Mouse (Mus musculus) neutrophil, adult 59 days (primary cell): ENCODE data around the gene Trnp1. TPM values are rescaled to one million over a fixed set of nuclear protein-coding genes. Genes with fewer than 3 reads are reported as not detected.

Source experiments
- total RNA-seq, 2 experiments: library from RNA; stranded (reverse); gene quantifications; 1 replicate in 1 of 2; 2 replicates in 1 of 2; pipeline ENCODE4 v1.2.4; 2023

The Trnp1 gene
- not detected for total RNA-seq

DNA sequence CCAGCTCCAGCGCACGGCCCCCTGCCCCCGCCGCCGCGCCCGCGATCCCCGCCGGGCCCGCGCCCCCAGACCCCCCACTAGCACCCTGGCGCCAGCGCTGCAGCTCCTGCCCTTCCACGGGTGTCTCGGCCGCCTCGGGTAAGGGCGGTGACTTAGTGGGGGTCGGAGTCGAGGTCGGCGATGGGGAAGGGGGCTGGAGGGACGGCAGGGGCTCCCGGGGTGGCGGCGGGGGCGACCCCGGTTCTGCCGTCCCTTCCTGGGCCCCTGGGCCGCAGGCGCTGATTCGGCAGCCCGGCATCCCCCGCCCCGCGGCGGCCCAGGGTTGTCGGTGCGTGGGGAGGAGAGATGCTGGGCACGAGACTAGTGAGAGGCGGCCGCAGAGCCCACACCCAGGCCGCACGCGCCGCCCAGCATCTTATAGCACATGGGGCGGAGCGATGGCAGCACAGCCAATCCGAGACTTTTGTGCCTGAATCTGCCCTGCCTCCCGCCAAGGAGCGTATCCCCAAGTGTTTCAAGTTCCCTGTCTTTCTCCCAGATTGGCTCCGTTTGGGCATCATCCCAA is at the start of gene Trnp1:
Gene Trnp1 (minus strand): TSS at position 391 of the 565 bp plus-strand sequence.

DNA sequence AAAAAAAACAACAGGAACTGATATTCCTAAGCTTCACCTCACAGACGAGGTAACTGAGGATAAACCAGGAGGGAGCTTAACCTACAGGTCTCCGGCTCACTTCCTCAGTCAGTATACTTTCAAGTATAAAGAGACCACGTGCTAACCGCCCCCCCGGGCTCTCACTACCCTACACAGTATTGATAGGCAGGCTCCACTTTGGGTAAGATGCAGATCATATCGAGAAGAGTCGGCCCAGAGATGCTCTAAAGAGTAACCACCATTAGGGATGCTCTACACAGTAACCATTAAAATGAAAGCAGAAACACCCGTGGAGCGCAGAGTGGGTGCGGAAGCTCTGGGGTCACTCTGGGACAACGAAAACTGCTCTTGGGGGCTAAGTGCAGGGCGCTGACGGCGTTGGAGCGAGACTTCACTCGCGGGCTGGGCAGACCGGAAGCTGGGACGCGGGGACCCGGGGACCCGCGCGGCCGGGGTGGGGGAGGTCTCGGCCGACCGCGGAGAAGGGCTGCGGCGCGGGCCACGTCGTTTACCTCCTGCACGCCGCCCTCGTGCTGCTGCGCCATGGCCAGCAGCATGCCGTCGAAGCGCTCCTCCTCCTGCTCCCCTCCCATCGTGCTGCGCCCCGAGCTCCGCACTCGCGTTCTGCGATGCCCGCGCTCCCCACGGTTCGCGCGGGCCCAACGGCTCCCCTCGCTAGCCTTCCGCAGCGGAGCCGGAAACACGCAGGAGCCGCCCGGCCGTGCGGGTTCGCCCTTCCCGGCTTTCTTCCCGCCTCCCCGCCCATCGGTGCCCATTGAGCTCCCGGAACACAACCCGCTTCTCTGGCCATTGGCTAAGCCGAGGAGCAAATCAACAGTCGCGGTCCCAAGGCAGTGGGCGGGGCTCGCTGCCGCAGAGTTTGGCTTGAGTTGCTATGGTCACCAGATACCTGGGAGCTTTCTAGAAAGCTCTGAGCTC is 47.2 kb upstream of the Trnp1 start, which contains the start of gene Nudc:
Gene Nudc (minus strand): TSS at position 725 of the 960 bp plus-strand sequence.

DNA sequence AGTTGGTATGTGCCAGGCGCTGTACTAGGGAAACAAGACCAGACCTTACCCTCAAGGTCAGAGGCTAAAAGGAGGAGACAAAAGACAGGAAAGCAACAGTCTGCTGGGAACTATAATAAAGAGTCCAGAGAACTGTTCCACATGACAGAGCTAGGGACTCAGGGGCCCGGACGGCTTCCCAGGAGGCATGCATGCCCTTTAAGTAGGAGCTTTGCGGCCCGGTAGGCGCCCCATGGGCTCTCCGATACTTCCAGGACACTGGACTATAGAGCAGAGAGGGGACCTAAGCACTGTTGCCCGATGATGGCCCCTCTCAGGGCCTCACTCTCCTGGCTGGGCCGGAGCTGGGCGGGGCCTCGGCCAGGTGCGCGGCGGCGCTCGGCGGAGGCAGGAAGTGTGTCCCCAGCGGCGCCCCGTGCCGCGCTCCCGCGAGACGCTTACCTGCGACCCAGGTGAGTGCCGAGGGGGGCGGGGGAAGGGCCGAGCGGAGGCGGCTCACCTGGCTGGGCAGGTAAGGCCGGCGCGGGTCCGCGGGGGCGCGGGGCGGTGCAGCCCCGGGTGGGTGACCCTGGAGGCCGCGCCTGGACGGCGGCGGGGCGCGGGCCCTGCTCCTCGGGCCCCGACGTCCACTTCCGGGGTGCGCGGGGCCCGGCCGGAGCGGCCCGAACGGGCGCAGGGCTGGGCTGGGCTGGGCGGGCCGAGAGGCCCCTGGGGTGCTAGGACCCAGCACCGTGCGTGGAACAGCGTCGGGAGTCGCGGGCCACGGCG is 20.4 kb upstream of the Trnp1 start, which contains the start of gene Kdf1:
Gene Kdf1 (plus strand): TSS at position 363 of the 768 bp plus-strand sequence.

DNA sequence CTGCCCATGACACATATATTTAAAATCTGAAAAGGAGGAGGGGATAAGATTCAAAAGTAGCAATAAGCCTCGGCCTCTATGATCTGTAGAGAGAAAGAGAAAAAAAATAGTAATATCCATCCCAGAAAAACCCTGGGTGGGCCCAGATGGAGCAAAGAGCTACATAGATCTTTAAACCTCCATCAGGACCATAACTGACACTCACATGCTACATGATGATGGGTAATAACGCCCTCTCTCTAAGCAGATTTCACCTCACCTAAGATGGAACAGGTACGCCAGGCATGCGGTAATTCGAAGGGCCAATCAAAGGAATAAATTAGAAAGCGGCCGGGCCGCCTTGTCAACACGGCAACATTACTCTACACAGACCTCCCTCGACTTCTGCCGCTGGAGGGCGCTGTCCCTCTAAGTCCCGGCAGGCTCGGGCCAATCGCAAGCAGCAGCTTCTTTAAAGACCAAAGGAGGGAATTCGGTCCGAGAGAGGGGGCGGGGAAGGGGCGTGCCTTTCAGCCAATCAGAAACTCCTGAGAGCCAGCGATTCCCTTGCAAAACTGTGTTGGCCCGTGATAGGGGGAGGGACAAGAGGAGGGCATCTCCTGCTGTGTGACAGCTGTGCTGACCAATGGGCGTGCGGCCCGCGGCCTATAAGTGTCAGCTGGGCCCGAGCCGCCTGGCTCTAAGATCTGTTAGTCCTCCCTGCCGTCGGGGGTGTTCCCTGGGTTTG is 18.7 kb downstream of the Trnp1 start, which contains the start of gene Tent5b:
Gene Tent5b (plus strand): TSS at position 675 of the 727 bp plus-strand sequence.

Other genes with a start within 250 kb of the Trnp1 start
- 10 to 100 TPM; 30.6 to 44.3 TPM for gene Sytl1, start 235.4 kb downstream of the Trnp1 start, total RNA-seq
- 10 to 100 TPM; 36.4 to 36.7 TPM for gene Tmem222, start 220.8 kb downstream of the Trnp1 start, total RNA-seq
- gene Wdtc1, start 145.1 kb downstream of the Trnp1 start, total RNA-seq = 10 to 100 TPM; 62.0 to 62.6 TPM
- 10 to 100 TPM; 62.2 to 66.0 TPM for gene Slc9a1, start 128.8 kb downstream of the Trnp1 start, total RNA-seq
- gene Tent5b, start 18.4 kb downstream of the Trnp1 start, total RNA-seq = not detected
- gene Kdf1, start 20.4 kb upstream of the Trnp1 start, total RNA-seq = not detected
- 10 to 100 TPM; 44.9 to 54.0 TPM for gene Nudc, start 47.4 kb upstream of the Trnp1 start, total RNA-seq
- under 1 TPM in 1 of 2 experiments, not detected in 1; 0.31 TPM for gene Nr0b2, start 54.8 kb upstream of the Trnp1 start, total RNA-seq
- 10 to 100 TPM; 10.4 to 16.2 TPM for gene Gpatch3, start 76.2 kb upstream of the Trnp1 start, total RNA-seq
- gene Gpn2, start 85.8 kb upstream of the Trnp1 start, total RNA-seq = 10 to 100 TPM; 11.0 to 13.2 TPM
- gene Sfn, start 103.6 kb upstream of the Trnp1 start, total RNA-seq = 10 to 100 TPM; 10.3 to 11.8 TPM
- 100 to 1,000 TPM; 110 to 125 TPM for gene Zdhhc18, start 151.6 kb upstream of the Trnp1 start, total RNA-seq
- gene Pigv, start 174.1 kb upstream of the Trnp1 start, total RNA-seq = 10 to 100 TPM; 16.4 to 21.6 TPM